Comparison of ENCODE assay signal across 10 mouse cellular contexts in genomic region chr5:25773921-25774790, GRCm38 (mm10). TPM values are rescaled to one million over a fixed set of nuclear protein-coding genes. Genes with fewer than 3 reads are reported as not detected.
DNase-seq lines count a peak whose midpoint lies in the region; ATAC-seq lines count a peak whose summit lies in the region.
"Had no signal": no experiment of that assay in that cellular context is flagged by ENCODE, and none has a peak within 500 bp of the region (broad histone marks: within the 10 kb centered on the region; RNA-seq: fewer than 3 reads in every experiment).

No protein-coding gene starts in this region.

- no peak for ATAC-seq in intestine, embryonic 14.5 days (replicated peaks; ENCODE audit: low FRiP score, low TSS enrichment, low read depth)
- ATAC-seq in intestine, embryonic 15.5 days: no peak

- H3K4me3 ChIP-seq in intestine, embryonic 14.5 days (ENCODE audit: low read depth, low read length): no peak overlapping the region
- no peak overlapping the region for H3K4me3 ChIP-seq in intestine, embryonic 15.5 days (replicated peaks)
- no peak overlapping the region for H3K4me3 ChIP-seq in limb, embryonic 10.5 days
- H3K4me3 ChIP-seq: liver, embryonic 15.5 days had no signal

- 61% methylated on average over 13 of the region's 13 CpGs for WGBS in intestine, embryonic 14.5 days
- WGBS in intestine, embryonic 15.5 days: 66% methylated on average over 13 of the region's 13 CpGs
- WGBS in limb, embryonic 10.5 days: 87% methylated on average over 13 of the region's 13 CpGs

- no peak overlapping the region for H3K9ac ChIP-seq in intestine, embryonic 14.5 days (ENCODE audit: low read length)
- H3K9ac ChIP-seq in intestine, embryonic 15.5 days: no peak overlapping the region
- H3K9ac ChIP-seq: liver, embryonic 15.5 days had no signal

- H3K27ac ChIP-seq in intestine, embryonic 14.5 days (ENCODE audit: low read depth): no peak overlapping the region
- H3K27ac ChIP-seq in intestine, embryonic 15.5 days: no peak overlapping the region
- no peak overlapping the region for H3K27ac ChIP-seq in limb, embryonic 10.5 days
- H3K27ac ChIP-seq: kidney, postnatal 0 days; liver, embryonic 15.5 days had no signal

- no peaks in the 10 kb centered on the region for H3K9me3 ChIP-seq in intestine, embryonic 14.5 days (ENCODE audit: control insufficient read depth, low read length)
- H3K9me3 ChIP-seq in intestine, embryonic 15.5 days: no peaks in the 10 kb centered on the region
- no peaks in the 10 kb centered on the region for H3K9me3 ChIP-seq in limb, embryonic 10.5 days (replicated peaks)
- H3K9me3 ChIP-seq: liver, embryonic 15.5 days had no signal

- H3K4me2 ChIP-seq in intestine, embryonic 14.5 days (ENCODE audit: low read length): no peak overlapping the region
- no peak overlapping the region for H3K4me2 ChIP-seq in intestine, embryonic 15.5 days (replicated peaks)
- H3K4me2 ChIP-seq: liver, embryonic 15.5 days had no signal

- no peaks in the 10 kb centered on the region for H3K27me3 ChIP-seq in intestine, embryonic 14.5 days (replicated peaks; ENCODE audit: control insufficient read depth, insufficient read depth, low read length)
- H3K27me3 ChIP-seq in intestine, embryonic 15.5 days (replicated peaks): no peaks in the 10 kb centered on the region
- no peaks in the 10 kb centered on the region for H3K27me3 ChIP-seq in limb, embryonic 10.5 days (ENCODE audit: low read depth, poor library complexity, severe bottlenecking)
- H3K27me3 ChIP-seq: liver, embryonic 15.5 days had no signal

- H3K4me1 ChIP-seq in intestine, embryonic 14.5 days (replicated peaks; ENCODE audit: control insufficient read depth, insufficient read depth, low read length): 0 out of 2 replicates have a peak, but pooled peaks cover 2% of the 10 kb centered on the region
- H3K4me1 ChIP-seq in intestine, embryonic 15.5 days (replicated peaks): no peaks in the 10 kb centered on the region
- H3K4me1 ChIP-seq in limb, embryonic 10.5 days: no peaks in the 10 kb centered on the region
- H3K4me1 ChIP-seq: liver, embryonic 15.5 days had no signal

- no peaks in the 10 kb centered on the region for H3K36me3 ChIP-seq in intestine, embryonic 14.5 days (ENCODE audit: control insufficient read depth, insufficient read depth, low read length)
- H3K36me3 ChIP-seq in intestine, embryonic 15.5 days: no peaks in the 10 kb centered on the region
- H3K36me3 ChIP-seq in limb, embryonic 10.5 days: no peaks in the 10 kb centered on the region
- H3K36me3 ChIP-seq: liver, embryonic 15.5 days had no signal

- peak; percentile 11 to 20 for DNase-seq in cerebellum, postnatal 36 days
- no peak for DNase-seq in cerebellum, postnatal 4 days (ENCODE audit: low spot score in 2 of 2)
- DNase-seq in intestine, embryonic 14.5 days (ENCODE audit: low spot score): peak; percentile 49
- DNase-seq in frontal cortex, postnatal 14 days (ENCODE audit: low spot score in 2 of 2): peak; percentile 53 to 60
- peak; percentile 75 to 77 for DNase-seq in right cerebral cortex, adult 2 months (ENCODE audit: low spot score in 2 of 2)
- DNase-seq in liver: no peak
- no peak for DNase-seq in limb, embryonic 10.5 days (ENCODE audit: low spot score)

RNA-seq across cellular contexts. Expression of gene Actr3b, which starts 14.4 kb away (rescaled TPM):
- polyA plus RNA-seq in intestine, embryonic 14.5 days (2014; fragmentation: Nextera tagmentation; extraction: Ambion mirVana): 3.5 and 3.6 TPM in 2 replicates
- polyA plus RNA-seq in intestine, embryonic 15.5 days (2015; fragmentation: Nextera tagmentation; extraction: Ambion mirVana): 2.7 and 3.1 TPM in 2 replicates
- polyA plus RNA-seq in limb, embryonic 10.5 days (2016; fragmentation: Nextera tagmentation; extraction: Ambion mirVana): 2.8 and 3.4 TPM in 2 replicates

Comparison
In these comparisons a context has a peak if more than half of its experiments do, and no peak if none do; other contexts are left out.
1. DNase-seq: peak in cerebellum, postnatal 36 days (2 of 2), intestine, embryonic 14.5 days (single experiment), frontal cortex, postnatal 14 days (2 of 2) and right cerebral cortex, adult 2 months (2 of 2); none in cerebellum, postnatal 4 days (0 of 2), liver (single experiment) and limb, embryonic 10.5 days (single experiment).